Mouse (Mus musculus) stomach, embryonic 14.5 days (tissue): ENCODE measurements around the gene Cnga2. TPM values are rescaled to one million over a fixed set of nuclear protein-coding genes. Genes with fewer than 3 reads are reported as not detected.

ENCODE experiments used
- ATAC-seq: fragments of 200-750 bp; cut with Nextera tagmentation; 2 replicates; pipeline ENCODE4 v1.8.0; 2017; ENCODE audit warnings: low read depth, moderate TSS enrichment; ENCODE audit not compliant: insufficient number of reproducible peaks, insufficient read depth, low FRiP score
- H3K27ac ChIP-seq: fragments of 300-500 bp; sonication (generic); 2 replicates; pipeline ENCODE4 v1.5.1; 2014; ENCODE audit warnings: mild to moderate bottlenecking, low read length, moderate library complexity, mixed read lengths
- H3K27me3 ChIP-seq: fragments of 300-500 bp; sonication (generic); 2 replicates; pipeline ENCODE4 v1.6.1; 2014; ENCODE audit warnings: low read length, control low read depth, mixed read lengths; ENCODE audit not compliant: control insufficient read depth, insufficient read depth
- H3K36me3 ChIP-seq: fragments of 300-500 bp; sonication (generic); 2 replicates; pipeline ENCODE4 v1.6.1; 2014; ENCODE audit warnings: mild to moderate bottlenecking, control low read depth, low read length, moderate library complexity, mixed read lengths; ENCODE audit not compliant: control insufficient read depth, insufficient read depth
- H3K4me1 ChIP-seq: fragments of 300-500 bp; sonication (generic); 2 replicates; pipeline ENCODE4 v1.6.1; 2014; ENCODE audit warnings: low read length, control low read depth, mixed read lengths; ENCODE audit not compliant: control insufficient read depth, insufficient read depth
- H3K4me2 ChIP-seq: fragments of 300-500 bp; sonication (generic); replicated peaks from 2 replicates; pipeline ENCODE4 v1.6.1; 2014; ENCODE audit warnings: low read depth, low read length, control low read depth
- H3K4me3 ChIP-seq: fragments of 300-500 bp; sonication (generic); 2 replicates; pipeline ENCODE4 v1.5.1; 2014; ENCODE audit warnings: low read depth, low read length, control low read depth
- H3K9ac ChIP-seq: fragments of 300-500 bp; sonication (generic); replicated peaks from 2 replicates; pipeline ENCODE4 v1.6.1; 2014; ENCODE audit warnings: low read depth, mild to moderate bottlenecking, control low read depth, low read length, moderate library complexity, mixed read lengths
- H3K9me3 ChIP-seq: fragments of 300-500 bp; sonication (generic); 2 replicates; pipeline ENCODE4 v1.6.1; 2016; ENCODE audit warnings: low read depth, low read length, control low read depth; ENCODE audit not compliant: control insufficient read depth
- WGBS: fragments of 180-500 bp; shearing (Covaris S2); extraction: QIAGEN DNeasy Blood & Tissue Kit; methylation state at CpG from one replicate; pipeline ENCODE4 v1.1.7; 2014; 5-methylcytosine and 5-hydroxymethylcytosine counted together
- polyA plus RNA-seq: library from polyadenylated mRNA; unstranded; fragments of >200 nt; fragmentation: Nextera tagmentation; extraction: Ambion mirVana; gene quantifications from 2 replicates; pipeline ENCODE4 v1.2.1, GENCODE M21; 2014

Gene Cnga2
- polyA plus RNA-seq, 1 experiment from 2014 or later = 0.26 TPM

- no peaks in the 10 kb centered on the region for H3K27me3 ChIP-seq
- 31% methylated on average over 3 of the region's 3 CpGs for WGBS
- no peaks in the 10 kb centered on the region for H3K4me1 ChIP-seq
Measured at GRCm38 (mm10) chrX:72012804-72013203, 21.2 kb downstream of the Cnga2 start.

GRCm38 (mm10) chrX:72022241-72022640 lies 30.6 kb downstream of the Cnga2 start:
- Histone ChIP-seq H3K4me1 (no peaks in the 10 kb centered on the region), H3K27ac (no peak overlapping the region), H3K9ac (no peak overlapping the region), H3K9me3 (no peaks in the 10 kb centered on the region), H3K36me3 (no peaks in the 10 kb centered on the region), H3K27me3 (no peaks in the 10 kb centered on the region), H3K4me2 (no peak overlapping the region), H3K4me3 (no peak overlapping the region)
- no peak for ATAC-seq
- WGBS = 86% methylated on average over 1 of the region's 1 CpGs

More at GRCm38 (mm10) chrX:72012804-72013203, 21.2 kb downstream of the Cnga2 start:
- no peak overlapping the region for H3K4me2 ChIP-seq
- no peak overlapping the region for H3K9ac ChIP-seq
- ATAC-seq = no peak
- H3K9me3 ChIP-seq = no peaks in the 10 kb centered on the region
- no peak overlapping the region for H3K4me3 ChIP-seq
- H3K36me3 ChIP-seq = no peaks in the 10 kb centered on the region
- H3K27ac ChIP-seq = no peak overlapping the region

- 38% methylated on average over 10 of the region's 10 CpGs for WGBS
- ATAC-seq = no peak
- no peaks in the 10 kb centered on the region for H3K9me3 ChIP-seq
- no peaks in the 10 kb centered on the region for H3K36me3 ChIP-seq
- no peaks in the 10 kb centered on the region for H3K27me3 ChIP-seq
- no peak overlapping the region for H3K9ac ChIP-seq
- no peak overlapping the region for H3K27ac ChIP-seq
- H3K4me2 ChIP-seq = no peak overlapping the region
- no peaks in the 10 kb centered on the region for H3K4me1 ChIP-seq
- no peak overlapping the region for H3K4me3 ChIP-seq
Measured at GRCm38 (mm10) chrX:72022750-72023398, 31.2 kb downstream of the Cnga2 start.

GRCm38 (mm10) chrX:72023542-72023941 lies 31.9 kb downstream of the Cnga2 start:
- Histone ChIP-seq H3K9ac (no peak overlapping the region), H3K4me2 (no peak overlapping the region), H3K27me3 (no peaks in the 10 kb centered on the region), H3K9me3 (no peaks in the 10 kb centered on the region), H3K4me3 (no peak overlapping the region), H3K4me1 (no peaks in the 10 kb centered on the region), H3K36me3 (no peaks in the 10 kb centered on the region), H3K27ac (no peak overlapping the region)
- no peak for ATAC-seq
- whole genome bisulfite sequencing = 66% methylated on average over 3 of the region's 3 CpGs

GRCm38 (mm10) chrX:72044056-72044455 lies 52.4 kb downstream of the Cnga2 start:
- Histone ChIP-seq H3K27me3 (no peaks in the 10 kb centered on the region), H3K27ac (no peak overlapping the region), H3K36me3 (no peaks in the 10 kb centered on the region), H3K9ac (no peak overlapping the region), H3K4me1 (no peaks in the 10 kb centered on the region), H3K4me3 (no peak overlapping the region), H3K9me3 (no peaks in the 10 kb centered on the region), H3K4me2 (no peak overlapping the region)
- no peak for ATAC-seq
- whole genome bisulfite sequencing = 53% methylated on average over 3 of the region's 3 CpGs

- no peak overlapping the region for H3K27ac ChIP-seq
- no peaks in the 10 kb centered on the region for H3K4me1 ChIP-seq
- H3K9me3 ChIP-seq = no peaks in the 10 kb centered on the region
- no peaks in the 10 kb centered on the region for H3K36me3 ChIP-seq
- ATAC-seq = peak; percentile 72; the same call in 1 of the 2 replicates
- no peak overlapping the region for H3K4me3 ChIP-seq
- H3K4me2 ChIP-seq = no peak overlapping the region
- H3K27me3 ChIP-seq = no peaks in the 10 kb centered on the region
- 62% methylated on average over 2 of the region's 2 CpGs for WGBS
- H3K9ac ChIP-seq = no peak overlapping the region
Measured at GRCm38 (mm10) chrX:72047918-72048317, 56.3 kb downstream of the Cnga2 start.

Other genes starting within 250 kb of the Cnga2 start
- gene Vma21, start 175.9 kb upstream of the Cnga2 start, polyA plus RNA-seq = 36.6 and 39.5 TPM in 2 replicates
- gene Gm1141, start 70.8 kb upstream of the Cnga2 start, polyA plus RNA-seq = 0.21 TPM in 1 of 2 replicates, not detected in the other
- gene Prrg3, start 29.2 kb upstream of the Cnga2 start, polyA plus RNA-seq = 12.0 and 13.9 TPM in 2 replicates
- not detected in 2 replicates for gene Fate1, start 18.9 kb upstream of the Cnga2 start, polyA plus RNA-seq
- gene Magea4, start 230.2 kb downstream of the Cnga2 start, polyA plus RNA-seq = not detected in 2 replicates